Mouse (Mus musculus) layer of hippocampus, postnatal 25 days (tissue): ENCODE measurements at regions not wholly inside any gene's neighbourhood (a gene's known extent, or its start where the extent isn't known, plus 50 kb on each side); places are given as distances from the start of the nearest gene placed in this dataset.
"Not testable (repeated sequence)": the region's sequence is repeated elsewhere in the genome, so short reads cannot be mapped to it uniquely, and the experiment has no call there.

Experiments used
- DNase-seq, 2 experiments: peaks; one replicate each; pipeline ENCODE4 v3.0.0; 2022; ENCODE audit warnings: mixed read lengths in 2 of 2, low spot score in 1 of 2; ENCODE audit errors: extremely low spot score in 1 of 2

GRCm38 (mm10) chr12:77526581-77526980 is 288.7 kb downstream of the Fut8 start:
- DNase-seq, result not testable (repeated sequence)

- no peak for DNase-seq
Measured at GRCm38 (mm10) chr12:77527499-77527898, 289.6 kb downstream of the Fut8 start.

GRCm38 (mm10) chr12:77527953-77528865 is 290.3 kb downstream of the Fut8 start:
- no peak for DNase-seq

GRCm38 (mm10) chr12:77528868-77529271 is 290.9 kb downstream of the Fut8 start:
- DNase-seq, result no peak

- DNase-seq, result no peak
Measured at GRCm38 (mm10) chr12:77529414-77529813, 291.5 kb downstream of the Fut8 start.

- DNase-seq, result no peak
Measured at GRCm38 (mm10) chr12:77529955-77530354, 292.0 kb downstream of the Fut8 start.

GRCm38 (mm10) chr12:77531294-77531693 is 293.4 kb downstream of the Fut8 start:
- peak in 1 of 2 experiments; percentile 40 for DNase-seq

GRCm38 (mm10) chr12:77532547-77532946 is 294.6 kb downstream of the Fut8 start:
- no peak for DNase-seq

GRCm38 (mm10) chr12:77533606-77534005 is 295.7 kb downstream of the Fut8 start:
- no peak for DNase-seq

GRCm38 (mm10) chr12:77534079-77534478 is 296.2 kb downstream of the Fut8 start:
- no peak for DNase-seq

GRCm38 (mm10) chr12:77535147-77535546 is 297.2 kb downstream of the Fut8 start:
- DNase-seq, result no peak

GRCm38 (mm10) chr12:77537139-77537848 is 299.4 kb downstream of the Fut8 start:
- no peak for DNase-seq

- no peak for DNase-seq
Measured at GRCm38 (mm10) chr12:77539661-77540431, 301.9 kb downstream of the Fut8 start.

GRCm38 (mm10) chr12:77541051-77541765 is 303.3 kb downstream of the Fut8 start:
- DNase-seq, result no peak

- no peak for DNase-seq
Measured at GRCm38 (mm10) chr12:77541826-77542225, 303.9 kb downstream of the Fut8 start.

GRCm38 (mm10) chr12:77543651-77544050 is 305.7 kb downstream of the Fut8 start:
- DNase-seq, result no peak

GRCm38 (mm10) chr12:77546165-77546564 is 308.2 kb downstream of the Fut8 start:
- no peak for DNase-seq

- peak in 1 of 2 experiments; percentile 51 for DNase-seq
Measured at GRCm38 (mm10) chr12:77568286-77568685, 330.4 kb downstream of the Fut8 start.

- DNase-seq, result no peak
Measured at GRCm38 (mm10) chr12:77570501-77570900, 332.6 kb downstream of the Fut8 start.

GRCm38 (mm10) chr12:77571071-77571470 is 333.1 kb downstream of the Fut8 start:
- DNase-seq, result no peak
